15 mouse cellular contexts compared by ENCODE assay signal in the genomic region with DNA sequence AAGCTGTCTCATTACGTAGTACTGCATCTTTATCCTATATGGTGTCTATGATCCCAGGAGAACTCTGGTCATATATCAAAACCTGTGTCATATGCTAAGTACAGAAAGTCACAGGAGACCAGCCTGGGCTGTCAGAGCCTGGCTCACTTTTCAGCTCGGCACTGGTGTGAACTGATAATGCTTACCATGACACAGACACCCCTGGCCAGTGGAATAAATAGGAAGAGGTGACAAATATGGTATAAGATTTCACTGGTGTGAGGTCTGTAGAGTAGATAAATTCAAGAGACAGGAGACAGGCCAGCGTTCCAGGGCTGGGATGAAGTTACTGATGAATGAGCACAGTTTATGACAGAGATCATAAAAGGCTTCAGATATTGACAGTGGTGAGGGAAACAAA.
"Had no signal": no experiment of that assay in that cellular context is flagged by ENCODE, and none has a peak within 500 bp of the region (broad histone marks: within the 10 kb centered on the region; RNA-seq: fewer than 3 reads in every experiment).

No protein-coding gene starts in this region.

- H3K27ac ChIP-seq: limb, embryonic 15.5 days; liver, embryonic 12.5 days; neural tube, embryonic 15.5 days; stomach, postnatal 0 days had no signal

- H3K36me3 ChIP-seq: limb, embryonic 15.5 days; liver, embryonic 12.5 days; neural tube, embryonic 15.5 days had no signal

- H3K27me3 ChIP-seq: limb, embryonic 15.5 days; neural tube, embryonic 15.5 days had no signal

- H3K4me2 ChIP-seq: limb, embryonic 15.5 days; liver, embryonic 12.5 days; lung, embryonic 14.5 days; neural tube, embryonic 15.5 days had no signal

- H3K9me3 ChIP-seq: limb, embryonic 15.5 days; liver, embryonic 12.5 days; megakaryocyte, embryonic 14.5 days; neural tube, embryonic 15.5 days had no signal

- DNase-seq: kidney, adult 9 months; kidney, postnatal 14 days; lung, postnatal 10 days; lung, postnatal 4 days; midbrain, embryonic 14.5 days; right cerebral cortex, adult 18-20 months; right cerebral cortex, postnatal 25 days; thymus, postnatal 25 days had no signal

- H3K4me3 ChIP-seq: limb, embryonic 15.5 days; liver, embryonic 12.5 days; megakaryocyte, embryonic 14.5 days; myocyte; neural tube, embryonic 15.5 days had no signal

- ATAC-seq: liver, embryonic 12.5 days had no signal

- H3K9ac ChIP-seq: limb, embryonic 15.5 days; liver, embryonic 12.5 days; lung, embryonic 14.5 days; neural tube, embryonic 15.5 days had no signal
